Mouse (Mus musculus): Measurements from ENCODE around the gene Myo5a.
A peak's percentile ranks its signal among the peaks of the same experiment; 100 is the strongest.

Myo5a gene

GRCm38 (mm10) chr9:75070457-75071028 lies at the start of gene Myo5a:
Gene Myo5a, plus strand, starts transcription at chr9:75071015.
- peak in 1 of 2 experiments; percentile 11 for DNase-seq (ENCODE audit: low spot score in 2 of 2)

- no peak for DNase-seq (ENCODE audit: low spot score in 2 of 2)
Measured at GRCm38 (mm10) chr9:75022546-75022945, 48.3 kb upstream of the Myo5a start.

- DNase-seq (ENCODE audit: low spot score in 2 of 2) = no peak
Measured at GRCm38 (mm10) chr9:75023150-75023894, 47.5 kb upstream of the Myo5a start.

- no peak for DNase-seq (ENCODE audit: low spot score in 2 of 2)
Measured at GRCm38 (mm10) chr9:75024089-75024488, 46.7 kb upstream of the Myo5a start.

GRCm38 (mm10) chr9:75025689-75026088 lies 45.1 kb upstream of the Myo5a start:
- no peak for DNase-seq (ENCODE audit: low spot score in 2 of 2)

GRCm38 (mm10) chr9:75032408-75032807 lies 38.4 kb upstream of the Myo5a start:
- no peak for DNase-seq (ENCODE audit: low spot score in 2 of 2)

GRCm38 (mm10) chr9:75033141-75033540 lies 37.7 kb upstream of the Myo5a start:
- DNase-seq (ENCODE audit: low spot score in 2 of 2) = no peak

GRCm38 (mm10) chr9:75034691-75035090 lies 36.1 kb upstream of the Myo5a start:
- DNase-seq (ENCODE audit: low spot score in 2 of 2) = no peak

GRCm38 (mm10) chr9:75035944-75036343 lies 34.9 kb upstream of the Myo5a start:
- DNase-seq (ENCODE audit: low spot score in 2 of 2) = no peak

GRCm38 (mm10) chr9:75037451-75038356 lies 33.1 kb upstream of the Myo5a start, which contains the start of gene Arpp19:
Gene Arpp19, plus strand, starts transcription at chr9:75037614.
- peak; percentile 87 to 89 for DNase-seq (ENCODE audit: low spot score in 2 of 2)

GRCm38 (mm10) chr9:75038357-75038688 lies 32.5 kb upstream of the Myo5a start:
- DNase-seq (ENCODE audit: low spot score in 2 of 2) = no peak

- no peak for DNase-seq (ENCODE audit: low spot score in 2 of 2)
Measured at GRCm38 (mm10) chr9:75040566-75040965, 30.2 kb upstream of the Myo5a start.

- no peak for DNase-seq (ENCODE audit: low spot score in 2 of 2)
Measured at GRCm38 (mm10) chr9:75041840-75042525, 28.8 kb upstream of the Myo5a start.

- no peak for DNase-seq (ENCODE audit: low spot score in 2 of 2)
Measured at GRCm38 (mm10) chr9:75043191-75043590, 27.6 kb upstream of the Myo5a start.

- DNase-seq (ENCODE audit: low spot score in 2 of 2) = no peak
Measured at GRCm38 (mm10) chr9:75047079-75047478, 23.7 kb upstream of the Myo5a start.

- DNase-seq (ENCODE audit: low spot score in 2 of 2) = no peak
Measured at GRCm38 (mm10) chr9:75049100-75049499, 21.7 kb upstream of the Myo5a start.

GRCm38 (mm10) chr9:75050003-75050402 lies 20.8 kb upstream of the Myo5a start:
- peak; percentile 63 to 91 for DNase-seq (ENCODE audit: low spot score in 2 of 2)

- DNase-seq (ENCODE audit: low spot score in 2 of 2) = peak in 1 of 2 experiments; percentile 63
Measured at GRCm38 (mm10) chr9:75051841-75052240, 19.0 kb upstream of the Myo5a start.

GRCm38 (mm10) chr9:75055046-75055445 lies 15.8 kb upstream of the Myo5a start:
- no peak for DNase-seq (ENCODE audit: low spot score in 2 of 2)

- no peak for DNase-seq (ENCODE audit: low spot score in 2 of 2)
Measured at GRCm38 (mm10) chr9:75064678-75065331, 6.0 kb upstream of the Myo5a start.

GRCm38 (mm10) chr9:75071029-75071705 lies 352 bp downstream of the Myo5a start:
- DNase-seq (ENCODE audit: low spot score in 2 of 2) = peak; percentile 79 to 80
